Mouse (Mus musculus) hindbrain, embryonic 13.5 days (tissue): ENCODE data around the gene Ccdc138. TPM values are rescaled to one million over a fixed set of nuclear protein-coding genes. Genes with fewer than 3 reads are reported as not detected.

Source experiments
- ATAC-seq: fragments of 200-750 bp; cut with Nextera tagmentation; 2 replicates; pipeline ENCODE4 v1.8.0; 2017; ENCODE audit warnings: moderate TSS enrichment; ENCODE audit not compliant: low FRiP score
- H3K27ac ChIP-seq: fragments of 300-500 bp; sonication (generic); 2 replicates; pipeline ENCODE4 v1.5.1; 2015; ENCODE audit warnings: inconsistent platforms, mild to moderate bottlenecking, moderate library complexity
- H3K27me3 ChIP-seq: fragments of 300-500 bp; sonication (generic); 2 replicates; pipeline ENCODE4 v1.6.1; 2015; ENCODE audit warnings: mild to moderate bottlenecking, inconsistent platforms
- H3K36me3 ChIP-seq: fragments of 300-500 bp; sonication (generic); 2 replicates; pipeline ENCODE4 v1.6.1; 2015; ENCODE audit warnings: mild to moderate bottlenecking, inconsistent platforms
- H3K4me1 ChIP-seq: fragments of 300-500 bp; sonication (generic); replicated peaks from 2 replicates; pipeline ENCODE4 v1.6.1; 2015; ENCODE audit warnings: inconsistent platforms
- H3K4me2 ChIP-seq: fragments of 300-500 bp; sonication (generic); 2 replicates; pipeline ENCODE4 v1.6.1; 2015; ENCODE audit warnings: inconsistent platforms, mild to moderate bottlenecking, moderate library complexity
- H3K4me3 ChIP-seq: fragments of 300-500 bp; sonication (generic); 2 replicates; pipeline ENCODE4 v1.5.1; 2015; ENCODE audit warnings: mild to moderate bottlenecking, inconsistent platforms
- H3K9ac ChIP-seq: fragments of 300-500 bp; sonication (generic); 2 replicates; pipeline ENCODE4 v1.6.1; 2015; ENCODE audit warnings: mild to moderate bottlenecking, inconsistent platforms
- H3K9me3 ChIP-seq: fragments of 300-500 bp; sonication (generic); 2 replicates; pipeline ENCODE4 v1.6.1; 2016; ENCODE audit warnings: inconsistent platforms
- WGBS: fragments of 180-500 bp; shearing (Covaris S2); methylation state at CpG from one replicate; pipeline ENCODE4 v1.1.7; 2015; 5-methylcytosine and 5-hydroxymethylcytosine counted together
- polyA plus RNA-seq: library from polyadenylated mRNA; unstranded; fragments of >200 nt; fragmentation: Nextera tagmentation; extraction: Ambion mirVana; gene quantifications from 2 replicates; pipeline ENCODE4 v1.2.1, GENCODE M21; 2015

The Ccdc138 gene
- polyA plus RNA-seq, 1 experiment from 2014 or later = 10.4 TPM

- Histone ChIP-seq H3K4me3 (no peak overlapping the region), H3K4me1 (peaks cover under 1% of the 10 kb centered on the region), H3K4me2 (no peak overlapping the region), H3K27me3 (no peaks in the 10 kb centered on the region), H3K27ac (no peak overlapping the region), H3K36me3 (no peaks in the 10 kb centered on the region), H3K9me3 (peaks cover 3% of the 10 kb centered on the region; the same call in 1 of the 2 replicates), H3K9ac (no peak overlapping the region)
- 68% methylated on average over 5 of the region's 5 CpGs for WGBS
- ATAC-seq = no peak
Measured at GRCm38 (mm10) chr10:58595821-58596220, 98.1 kb downstream of the Ccdc138 start.

GRCm38 (mm10) chr10:58600151-58600550 lies 102.4 kb downstream of the Ccdc138 start:
- H3K4me2 ChIP-seq = no peak overlapping the region
- no peak for ATAC-seq
- no peak overlapping the region for H3K27ac ChIP-seq
- WGBS = 90% methylated on average over 5 of the region's 5 CpGs
- H3K4me3 ChIP-seq = no peak overlapping the region
- H3K9ac ChIP-seq = no peak overlapping the region
- H3K4me1 ChIP-seq = peaks cover 14% of the 10 kb centered on the region
- H3K36me3 ChIP-seq = no peaks in the 10 kb centered on the region
- no peaks in the 10 kb centered on the region for H3K9me3 ChIP-seq
- H3K27me3 ChIP-seq = no peaks in the 10 kb centered on the region

DNA sequence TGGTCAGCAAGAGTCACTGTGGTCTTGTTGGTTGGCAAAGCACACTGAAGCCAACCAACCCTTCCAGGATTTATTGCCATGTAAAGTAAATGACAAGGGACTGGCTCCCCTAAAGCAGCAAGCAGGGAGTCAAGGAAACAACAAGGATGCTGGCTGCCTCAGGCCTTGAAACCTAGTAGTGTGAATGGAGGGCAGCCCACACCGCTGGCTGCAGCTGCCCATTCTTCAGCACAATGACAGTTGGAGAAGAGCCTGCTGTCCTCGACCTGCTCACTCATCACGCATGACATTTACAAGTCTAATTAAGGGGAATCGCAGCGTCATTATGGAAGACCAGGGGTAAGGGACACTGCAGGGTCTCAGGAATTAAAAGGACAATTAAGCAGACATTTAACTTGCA lies 103.2 kb downstream of the Ccdc138 start:
- H3K4me2 ChIP-seq = no peak overlapping the region
- H3K27ac ChIP-seq = peak overlapping the region; percentile 87
- no peak overlapping the region for H3K9ac ChIP-seq
- ATAC-seq = peak; percentile 76
- no peaks in the 10 kb centered on the region for H3K36me3 ChIP-seq
- H3K9me3 ChIP-seq = no peaks in the 10 kb centered on the region
- no peaks in the 10 kb centered on the region for H3K27me3 ChIP-seq
- WGBS = 5% methylated on average over 5 of the region's 5 CpGs
- H3K4me3 ChIP-seq = no peak overlapping the region
- H3K4me1 ChIP-seq = peaks cover 14% of the 10 kb centered on the region

DNA sequence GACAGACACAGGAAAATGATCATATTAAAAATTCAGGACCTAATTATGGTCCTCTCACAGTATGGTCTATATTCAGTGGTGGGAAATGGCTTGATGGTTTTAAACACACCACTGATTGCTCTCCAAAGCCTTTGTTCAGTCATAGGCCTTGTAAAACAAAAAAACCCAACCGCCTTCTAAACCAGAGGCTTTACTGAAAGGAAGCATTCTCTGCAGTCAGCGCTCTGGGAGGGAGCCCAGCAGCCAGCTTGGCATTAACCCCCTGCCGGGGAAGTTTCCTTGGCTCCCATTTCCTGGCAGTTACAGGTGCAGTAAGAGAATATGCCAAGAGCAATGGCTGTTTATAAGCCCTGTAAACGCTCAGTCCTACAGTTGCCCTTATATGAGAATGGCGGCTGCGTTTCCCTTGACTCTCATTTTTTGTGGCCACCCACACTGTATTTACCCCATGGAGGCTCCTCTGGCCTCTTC lies 103.7 kb downstream of the Ccdc138 start:
- WGBS = 14% methylated on average over 6 of the region's 6 CpGs
- no peaks in the 10 kb centered on the region for H3K9me3 ChIP-seq
- peak; percentile 81 for ATAC-seq
- H3K4me2 ChIP-seq = no peak overlapping the region
- H3K27ac ChIP-seq = peak overlapping the region; percentile 87
- H3K4me3 ChIP-seq = no peak overlapping the region
- no peak overlapping the region for H3K9ac ChIP-seq
- H3K4me1 ChIP-seq = peaks cover 14% of the 10 kb centered on the region
- H3K36me3 ChIP-seq = no peaks in the 10 kb centered on the region
- no peaks in the 10 kb centered on the region for H3K27me3 ChIP-seq

GRCm38 (mm10) chr10:58601946-58602345 lies 104.2 kb downstream of the Ccdc138 start:
- no peaks in the 10 kb centered on the region for H3K27me3 ChIP-seq
- H3K9me3 ChIP-seq = no peaks in the 10 kb centered on the region
- no peak overlapping the region for H3K4me3 ChIP-seq
- H3K4me1 ChIP-seq = peaks cover 14% of the 10 kb centered on the region
- H3K9ac ChIP-seq = no peak overlapping the region
- H3K4me2 ChIP-seq = no peak overlapping the region
- no peak for ATAC-seq
- WGBS = 74% methylated on average over 7 of the region's 7 CpGs
- H3K27ac ChIP-seq = peak overlapping the region; percentile 87
- no peaks in the 10 kb centered on the region for H3K36me3 ChIP-seq

DNA sequence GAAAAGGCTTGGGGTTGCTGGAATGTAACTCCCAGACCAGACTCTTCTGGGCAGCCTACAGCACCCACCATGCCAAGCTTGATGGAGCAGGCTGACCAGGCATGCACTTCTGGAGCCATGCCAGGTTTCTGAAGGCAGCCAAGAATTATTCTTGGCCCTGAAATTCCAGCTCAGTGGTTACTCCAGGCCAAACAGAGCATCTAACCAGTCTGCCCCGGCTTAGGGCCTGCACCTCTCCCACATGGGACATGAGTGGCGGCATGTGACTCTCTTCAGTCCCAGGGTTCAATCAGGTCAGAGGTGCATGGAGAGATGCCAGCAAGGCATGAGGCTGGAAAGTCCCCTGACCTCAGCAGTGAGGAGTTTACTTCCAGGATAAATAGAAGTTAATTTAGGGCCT lies 107.0 kb downstream of the Ccdc138 start:
- H3K9ac ChIP-seq = no peak overlapping the region
- H3K4me1 ChIP-seq = peaks cover 14% of the 10 kb centered on the region
- H3K9me3 ChIP-seq = no peaks in the 10 kb centered on the region
- ATAC-seq = no peak
- no peak overlapping the region for H3K4me2 ChIP-seq
- H3K27me3 ChIP-seq = no peaks in the 10 kb centered on the region
- 75% methylated on average over 2 of the region's 2 CpGs for WGBS
- no peak overlapping the region for H3K27ac ChIP-seq
- no peak overlapping the region for H3K4me3 ChIP-seq
- H3K36me3 ChIP-seq = no peaks in the 10 kb centered on the region

- ATAC-seq = no peak
- H3K36me3 ChIP-seq = no peaks in the 10 kb centered on the region
- no peaks in the 10 kb centered on the region for H3K9me3 ChIP-seq
- 87% methylated on average over 3 of the region's 3 CpGs for WGBS
- H3K4me3 ChIP-seq = no peak overlapping the region
- no peaks in the 10 kb centered on the region for H3K27me3 ChIP-seq
- H3K27ac ChIP-seq = no peak overlapping the region
- H3K4me2 ChIP-seq = no peak overlapping the region
- H3K9ac ChIP-seq = no peak overlapping the region
- H3K4me1 ChIP-seq = peaks cover 8% of the 10 kb centered on the region
Measured at GRCm38 (mm10) chr10:58606356-58606755, 108.6 kb downstream of the Ccdc138 start.

- H3K9me3 ChIP-seq = no peaks in the 10 kb centered on the region
- H3K27me3 ChIP-seq = no peaks in the 10 kb centered on the region
- no peak overlapping the region for H3K9ac ChIP-seq
- H3K4me2 ChIP-seq = no peak overlapping the region
- H3K36me3 ChIP-seq = no peaks in the 10 kb centered on the region
- H3K4me1 ChIP-seq = no peaks in the 10 kb centered on the region
- 71% methylated on average over 3 of the region's 3 CpGs for WGBS
- H3K27ac ChIP-seq = no peak overlapping the region
- H3K4me3 ChIP-seq = no peak overlapping the region
- no peak for ATAC-seq
Measured at GRCm38 (mm10) chr10:58608858-58609257, 111.1 kb downstream of the Ccdc138 start.

DNA sequence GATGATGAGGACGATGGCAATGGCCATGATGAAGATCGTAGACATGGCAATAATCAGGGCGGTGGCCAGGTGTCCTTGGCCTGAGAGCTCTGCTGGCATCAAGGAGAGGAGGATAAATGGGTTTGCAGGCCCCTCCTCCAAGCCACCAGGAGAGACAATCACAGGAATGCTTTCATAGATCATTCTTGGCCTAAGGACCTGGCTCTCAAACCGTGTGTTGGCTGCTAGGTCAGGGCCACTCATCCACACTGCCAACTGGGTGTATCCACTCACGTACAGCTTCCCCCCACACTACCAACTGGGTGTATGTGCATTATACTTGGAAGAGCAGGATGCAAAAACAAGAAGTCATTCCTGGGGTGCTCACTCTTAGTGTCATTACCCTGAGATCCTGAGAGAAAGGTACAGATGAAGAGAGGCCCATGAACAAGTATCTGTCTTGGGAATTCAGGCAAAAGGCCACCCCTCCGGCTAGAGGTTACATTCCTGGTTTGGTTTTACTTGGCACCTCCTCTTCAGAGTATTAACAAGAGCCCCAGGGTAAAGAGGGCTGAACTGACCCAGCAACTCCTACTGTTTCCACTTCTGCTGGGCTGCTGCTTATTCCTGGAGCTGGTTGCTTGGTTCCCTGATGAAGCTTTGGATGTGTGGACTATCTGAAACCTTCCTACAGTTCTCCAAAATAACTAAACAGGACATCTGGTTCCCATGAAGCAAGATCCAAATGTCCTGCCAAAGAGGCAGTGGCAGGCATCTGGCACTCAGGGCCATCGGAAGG lies 112.9 kb downstream of the Ccdc138 start:
- no peak for ATAC-seq
- no peak overlapping the region for H3K9ac ChIP-seq
- H3K9me3 ChIP-seq = no peaks in the 10 kb centered on the region
- H3K4me1 ChIP-seq = no peaks in the 10 kb centered on the region
- no peaks in the 10 kb centered on the region for H3K36me3 ChIP-seq
- 88% methylated on average over 7 of the region's 7 CpGs for WGBS
- H3K27me3 ChIP-seq = no peaks in the 10 kb centered on the region
- no peak overlapping the region for H3K4me2 ChIP-seq
- no peak overlapping the region for H3K27ac ChIP-seq
- H3K4me3 ChIP-seq = no peak overlapping the region

GRCm38 (mm10) chr10:58614601-58615000 lies 116.9 kb downstream of the Ccdc138 start:
- no peak overlapping the region for H3K4me2 ChIP-seq
- 89% methylated on average over 6 of the region's 6 CpGs for WGBS
- no peak overlapping the region for H3K4me3 ChIP-seq
- no peak overlapping the region for H3K27ac ChIP-seq
- H3K27me3 ChIP-seq = no peaks in the 10 kb centered on the region
- no peak overlapping the region for H3K9ac ChIP-seq
- no peaks in the 10 kb centered on the region for H3K9me3 ChIP-seq
- peaks cover 15% of the 10 kb centered on the region; the same call in 1 of the 2 replicates for H3K4me1 ChIP-seq
- H3K36me3 ChIP-seq = no peaks in the 10 kb centered on the region
- no peak for ATAC-seq

GRCm38 (mm10) chr10:58616565-58616964 lies 118.8 kb downstream of the Ccdc138 start:
- Histone ChIP-seq H3K27me3 (no peaks in the 10 kb centered on the region), H3K4me3 (no peak overlapping the region), H3K4me1 (peaks cover 15% of the 10 kb centered on the region; the same call in 1 of the 2 replicates), H3K4me2 (no peak overlapping the region), H3K27ac (no peak overlapping the region), H3K9ac (no peak overlapping the region), H3K36me3 (no peaks in the 10 kb centered on the region), H3K9me3 (no peaks in the 10 kb centered on the region)
- 91% methylated on average over 5 of the region's 5 CpGs for WGBS
- no peak for ATAC-seq

DNA sequence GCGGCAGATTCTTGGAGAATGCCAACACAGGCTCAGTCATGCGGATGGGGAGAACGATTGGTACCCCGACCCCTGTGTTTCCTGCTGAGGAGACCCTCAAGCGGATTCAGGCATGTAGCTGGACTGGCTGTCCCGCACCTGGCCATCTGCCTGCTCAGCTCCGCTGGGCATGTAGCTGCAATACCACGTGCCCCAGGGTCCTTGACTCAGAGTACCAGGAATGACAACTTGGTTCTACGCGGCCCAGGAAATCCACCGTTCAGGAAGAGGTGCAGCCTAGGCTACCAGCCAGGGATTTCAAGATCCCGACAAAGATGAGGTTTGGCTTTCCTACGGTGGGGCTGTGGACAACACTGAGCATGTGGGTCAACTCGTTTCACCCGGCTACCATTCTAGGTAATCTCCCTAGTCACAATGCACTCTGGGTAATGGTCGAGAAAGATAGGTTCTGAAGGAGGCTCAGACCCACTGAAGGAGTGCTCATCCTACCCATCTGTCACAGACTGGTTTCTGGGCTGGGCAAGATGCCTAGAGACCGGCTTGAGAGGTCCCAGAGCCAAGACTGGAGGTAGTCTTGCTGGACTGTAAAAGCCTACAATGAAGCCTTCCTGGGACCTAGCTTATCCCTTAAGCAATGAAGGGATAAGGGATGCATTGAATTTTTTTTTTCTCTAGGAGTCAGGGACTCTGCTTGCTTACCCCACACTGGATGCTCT lies 120.9 kb downstream of the Ccdc138 start:
- Histone ChIP-seq H3K4me3 (no peak overlapping the region), H3K4me1 (peaks cover 15% of the 10 kb centered on the region; the same call in 1 of the 2 replicates), H3K36me3 (no peaks in the 10 kb centered on the region), H3K9ac (no peak overlapping the region), H3K4me2 (no peak overlapping the region), H3K27ac (no peak overlapping the region), H3K9me3 (no peaks in the 10 kb centered on the region), H3K27me3 (no peaks in the 10 kb centered on the region)
- 91% methylated on average over 17 of the region's 17 CpGs for WGBS
- ATAC-seq = no peak
